Mouse (Mus musculus): ENCODE measurements around the gene Igll1. TPM values are rescaled to one million over a fixed set of nuclear protein-coding genes. Genes with fewer than 3 reads are reported as not detected.

The Igll1 gene
- not detected in 2 replicates for polyA plus RNA-seq (2014; fragmentation: Nextera tagmentation; extraction: Ambion mirVana)

DNA sequence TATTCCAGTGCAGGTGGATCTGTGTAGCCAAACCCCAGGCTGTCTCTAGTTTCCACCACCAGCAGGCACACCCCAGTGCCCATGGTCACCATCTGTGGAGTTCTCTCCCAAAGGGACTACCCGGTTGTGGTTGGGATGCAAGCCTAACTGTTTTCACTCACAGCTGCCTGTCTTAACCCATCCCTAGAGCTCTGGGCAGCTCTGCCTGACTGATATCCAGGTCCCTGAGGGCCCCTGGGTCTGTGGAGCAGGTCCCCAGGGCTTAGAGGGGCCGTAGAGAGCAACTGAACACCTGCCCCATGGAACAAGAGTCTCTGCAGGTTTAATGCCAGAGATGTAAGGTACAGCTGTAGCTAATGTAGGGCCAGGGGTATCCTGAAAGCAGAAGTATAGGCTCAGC, at the start of gene Igll1:
Gene Igll1 (minus strand): TSS at position 8 of the 400 bp plus-strand sequence.
- ATAC-seq (replicated peaks; ENCODE audit: low FRiP score) (no peak), DNase-seq (ENCODE audit: low spot score) (peak; percentile 19)
- H3K4me1 ChIP-seq (replicated peaks; ENCODE audit: control insufficient read depth, insufficient read depth, low read length) = no peaks in the 10 kb centered on the region
- H3K27me3 ChIP-seq (ENCODE audit: control insufficient read depth, insufficient read depth, low read length) = no peaks in the 10 kb centered on the region
- H3K4me2 ChIP-seq (ENCODE audit: low read depth, low read length, severe bottlenecking) = no peak within 1 kb of the TSS
- no peak within 1 kb of the TSS for H3K9ac ChIP-seq (ENCODE audit: low read length)
- H3K36me3 ChIP-seq (ENCODE audit: control insufficient read depth, insufficient read depth, low read length) = no peaks in the 10 kb centered on the region
- no peak within 1 kb of the TSS for H3K27ac ChIP-seq (ENCODE audit: low read depth, low read length)
- no peaks in the 10 kb centered on the region for H3K9me3 ChIP-seq (ENCODE audit: control insufficient read depth, low read length)
- no peak within 1 kb of the TSS for H3K4me3 ChIP-seq (ENCODE audit: low read depth, low read length)
- 71% methylated on average over 2 of the region's 2 CpGs for WGBS

DNA sequence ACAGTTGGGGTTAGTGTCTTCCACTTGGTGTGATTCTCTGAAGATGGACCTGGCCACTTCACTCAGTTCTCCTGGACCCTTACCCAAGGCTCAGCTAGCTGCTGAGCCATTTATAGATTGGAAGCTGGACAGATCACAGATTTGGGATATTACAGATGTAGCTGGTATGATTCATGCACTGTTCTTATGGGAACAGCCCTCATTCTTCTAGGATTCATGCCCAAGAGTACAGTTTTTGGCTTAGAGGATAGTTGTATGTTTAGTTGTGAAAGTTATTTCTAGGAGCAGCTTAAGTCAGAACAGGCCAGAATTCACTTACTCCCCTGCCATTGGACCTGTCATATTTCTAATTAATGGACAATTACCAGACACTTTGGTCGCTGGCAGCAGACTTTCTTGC, 49.7 kb upstream of the Igll1 start:
- Histone ChIP-seq H3K4me1 (replicated peaks; ENCODE audit: control insufficient read depth, insufficient read depth, low read length) (no peaks in the 10 kb centered on the region), H3K4me2 (ENCODE audit: low read depth, low read length, severe bottlenecking) (no peak overlapping the region), H3K36me3 (ENCODE audit: control insufficient read depth, insufficient read depth, low read length) (peaks cover 4% of the 10 kb centered on the region), H3K27ac (ENCODE audit: low read depth, low read length) (no peak overlapping the region), H3K27me3 (ENCODE audit: control insufficient read depth, insufficient read depth, low read length) (no peaks in the 10 kb centered on the region), H3K4me3 (ENCODE audit: low read depth, low read length) (no peak overlapping the region), H3K9me3 (ENCODE audit: control insufficient read depth, low read length) (no peaks in the 10 kb centered on the region), H3K9ac (ENCODE audit: low read length) (no peak overlapping the region)
- 88% methylated on average over 1 of the region's 1 CpGs for WGBS
- DNase-seq (ENCODE audit: low spot score) = no peak
- no peak for ATAC-seq (replicated peaks; ENCODE audit: low FRiP score)

DNA sequence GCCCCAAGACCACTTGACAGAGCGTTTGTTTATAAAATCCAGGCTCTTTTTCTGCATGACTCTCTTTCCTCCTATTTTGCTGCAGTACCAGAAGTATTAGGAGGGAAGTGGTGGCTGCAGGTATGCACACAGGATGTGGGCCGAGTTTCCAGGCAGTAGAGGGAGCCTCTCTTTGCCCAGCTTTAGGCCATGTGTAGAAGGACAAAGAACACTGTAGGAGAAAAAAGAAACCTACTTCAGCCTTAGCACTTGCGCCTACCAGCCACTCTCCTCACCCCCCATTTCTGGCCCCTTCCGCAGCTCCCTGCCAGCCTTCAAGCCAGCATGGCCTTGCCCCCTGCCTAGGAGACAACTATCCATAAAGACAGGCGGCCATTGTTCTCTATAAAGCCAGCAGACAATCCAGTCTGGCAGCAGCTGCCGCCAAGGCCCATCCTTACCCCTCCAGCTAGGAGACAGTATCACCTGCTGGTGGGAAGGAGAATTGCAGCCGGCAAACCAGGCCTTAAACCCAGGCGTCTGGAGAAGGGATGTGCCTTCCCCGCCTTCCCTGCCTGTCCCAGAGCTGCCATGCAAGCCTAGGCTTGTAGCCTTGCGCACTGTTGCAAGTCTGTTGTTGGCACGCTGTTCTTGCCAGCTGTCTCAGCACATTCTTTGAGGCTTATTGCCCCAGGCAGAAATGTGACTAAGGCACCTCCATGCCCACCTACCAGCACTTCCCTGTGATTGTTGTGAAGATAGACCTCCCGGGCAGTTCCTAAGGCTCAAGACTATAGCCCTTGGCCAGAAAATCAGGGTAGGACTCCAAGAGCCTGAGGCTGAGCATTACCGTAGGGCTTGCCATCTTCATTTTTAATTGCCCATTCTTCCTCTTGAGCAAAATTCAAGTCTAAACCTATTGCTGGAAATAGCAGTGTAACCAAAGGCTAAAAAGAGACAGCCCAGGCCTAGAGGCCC, 48.1 kb upstream of the Igll1 start:
- ATAC-seq (replicated peaks; ENCODE audit: low FRiP score) = peak; percentile 96
- Histone ChIP-seq H3K27ac (ENCODE audit: low read depth, low read length) (peak overlapping the region; percentile 37), H3K9ac (ENCODE audit: low read length) (peak overlapping the region; percentile 45), H3K4me3 (ENCODE audit: low read depth, low read length) (no peak overlapping the region), H3K27me3 (ENCODE audit: control insufficient read depth, insufficient read depth, low read length) (no peaks in the 10 kb centered on the region), H3K4me2 (ENCODE audit: low read depth, low read length, severe bottlenecking) (no peak overlapping the region), H3K9me3 (ENCODE audit: control insufficient read depth, low read length) (no peaks in the 10 kb centered on the region), H3K36me3 (ENCODE audit: control insufficient read depth, insufficient read depth, low read length) (no peaks in the 10 kb centered on the region; the same call in 1 of the 2 replicates), H3K4me1 (replicated peaks; ENCODE audit: control insufficient read depth, insufficient read depth, low read length) (no peaks in the 10 kb centered on the region)
- peak; percentile 89 for DNase-seq (ENCODE audit: low spot score)
- 33% methylated on average over 13 of the region's 13 CpGs for WGBS

DNA sequence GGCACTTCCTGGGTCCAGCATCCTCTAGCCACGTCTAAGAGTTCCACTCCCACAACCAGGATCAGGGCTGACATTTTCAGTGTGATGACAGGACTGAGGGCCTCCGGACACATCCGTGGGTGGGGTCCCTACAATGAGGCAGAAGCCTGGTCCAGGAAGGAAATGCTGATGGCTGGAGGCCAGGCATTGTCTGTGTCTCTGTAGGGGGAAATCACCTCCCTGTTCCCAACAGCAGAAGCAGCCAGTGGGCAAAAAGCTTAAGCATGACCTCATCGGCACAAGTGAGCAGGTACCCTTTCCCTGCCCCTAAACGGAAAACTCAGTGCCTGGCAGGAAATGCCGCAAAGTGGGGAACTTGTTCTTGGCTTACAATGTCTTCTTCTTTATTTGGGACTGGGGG, 44.0 kb upstream of the Igll1 start:
- no peak for ATAC-seq (replicated peaks; ENCODE audit: low FRiP score)
- H3K9ac ChIP-seq (ENCODE audit: low read length) = no peak overlapping the region
- no peaks in the 10 kb centered on the region for H3K27me3 ChIP-seq (ENCODE audit: control insufficient read depth, insufficient read depth, low read length)
- no peak overlapping the region for H3K27ac ChIP-seq (ENCODE audit: low read depth, low read length)
- H3K4me1 ChIP-seq (replicated peaks; ENCODE audit: control insufficient read depth, insufficient read depth, low read length) = no peaks in the 10 kb centered on the region
- H3K9me3 ChIP-seq (ENCODE audit: control insufficient read depth, low read length) = no peaks in the 10 kb centered on the region
- DNase-seq (ENCODE audit: low spot score) = no peak
- 86% methylated on average over 6 of the region's 6 CpGs for WGBS
- no peak overlapping the region for H3K4me2 ChIP-seq (ENCODE audit: low read depth, low read length, severe bottlenecking)
- no peaks in the 10 kb centered on the region; the same call in 1 of the 2 replicates for H3K36me3 ChIP-seq (ENCODE audit: control insufficient read depth, insufficient read depth, low read length)
- no peak overlapping the region for H3K4me3 ChIP-seq (ENCODE audit: low read depth, low read length)

DNA sequence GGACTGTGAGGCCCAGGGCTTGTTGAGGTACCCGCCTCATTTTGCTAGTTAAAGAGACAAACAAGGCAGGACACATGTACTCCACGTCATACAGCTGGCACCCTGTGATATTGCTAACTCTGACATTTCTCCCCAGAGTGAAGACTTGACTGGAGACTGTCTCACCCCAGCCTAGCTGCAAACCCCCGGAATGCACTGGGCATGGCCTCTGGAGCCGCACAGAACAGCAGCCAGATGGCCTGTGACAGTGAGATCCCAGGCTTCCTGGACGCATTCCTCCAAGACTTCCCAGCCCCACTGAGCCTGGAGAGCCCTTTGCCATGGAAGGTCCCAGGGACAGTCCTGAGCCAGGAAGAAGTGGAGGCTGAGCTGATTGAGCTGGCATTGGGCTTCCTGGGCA, 39.4 kb upstream of the Igll1 start:
- Histone ChIP-seq H3K9ac (ENCODE audit: low read length) (no peak overlapping the region), H3K4me1 (replicated peaks; ENCODE audit: control insufficient read depth, insufficient read depth, low read length) (no peaks in the 10 kb centered on the region), H3K27me3 (ENCODE audit: control insufficient read depth, insufficient read depth, low read length) (no peaks in the 10 kb centered on the region), H3K9me3 (ENCODE audit: control insufficient read depth, low read length) (no peaks in the 10 kb centered on the region), H3K27ac (ENCODE audit: low read depth, low read length) (no peak overlapping the region), H3K36me3 (ENCODE audit: control insufficient read depth, insufficient read depth, low read length) (no peaks in the 10 kb centered on the region), H3K4me3 (ENCODE audit: low read depth, low read length) (no peak overlapping the region), H3K4me2 (ENCODE audit: low read depth, low read length, severe bottlenecking) (no peak overlapping the region)
- no peak for DNase-seq (ENCODE audit: low spot score)
- no peak for ATAC-seq (replicated peaks; ENCODE audit: low FRiP score)
- WGBS = 87% methylated on average over 5 of the region's 5 CpGs

DNA sequence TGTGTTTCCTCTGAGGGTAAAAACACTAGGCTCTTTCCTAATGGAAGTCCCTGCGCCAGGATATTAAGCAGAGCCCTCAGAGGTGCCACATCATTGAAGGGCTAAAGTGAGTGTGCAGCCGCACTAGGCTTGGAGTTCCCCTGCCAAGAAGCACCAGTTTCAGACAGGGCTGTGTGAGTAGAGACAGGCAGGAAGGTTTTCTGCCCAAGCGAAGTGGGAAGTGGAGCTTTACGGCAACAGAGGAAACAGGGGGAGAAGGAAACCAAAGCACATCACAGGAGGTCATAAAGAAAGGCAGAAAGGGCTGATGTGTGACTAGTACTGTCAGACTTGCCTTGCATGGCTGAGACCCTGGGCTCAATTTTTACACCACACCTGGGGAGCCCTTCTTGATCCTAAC, 38.5 kb upstream of the Igll1 start:
- Histone ChIP-seq H3K27ac (ENCODE audit: low read depth, low read length) (no peak overlapping the region), H3K9ac (ENCODE audit: low read length) (no peak overlapping the region), H3K4me2 (ENCODE audit: low read depth, low read length, severe bottlenecking) (no peak overlapping the region), H3K27me3 (ENCODE audit: control insufficient read depth, insufficient read depth, low read length) (no peaks in the 10 kb centered on the region), H3K4me1 (replicated peaks; ENCODE audit: control insufficient read depth, insufficient read depth, low read length) (peaks cover under 1% of the 10 kb centered on the region), H3K4me3 (ENCODE audit: low read depth, low read length) (no peak overlapping the region), H3K36me3 (ENCODE audit: control insufficient read depth, insufficient read depth, low read length) (no peaks in the 10 kb centered on the region), H3K9me3 (ENCODE audit: control insufficient read depth, low read length) (no peaks in the 10 kb centered on the region)
- DNase-seq (ENCODE audit: low spot score) (no peak), ATAC-seq (replicated peaks; ENCODE audit: low FRiP score) (no peak)
- WGBS = 93% methylated on average over 4 of the region's 4 CpGs

DNA sequence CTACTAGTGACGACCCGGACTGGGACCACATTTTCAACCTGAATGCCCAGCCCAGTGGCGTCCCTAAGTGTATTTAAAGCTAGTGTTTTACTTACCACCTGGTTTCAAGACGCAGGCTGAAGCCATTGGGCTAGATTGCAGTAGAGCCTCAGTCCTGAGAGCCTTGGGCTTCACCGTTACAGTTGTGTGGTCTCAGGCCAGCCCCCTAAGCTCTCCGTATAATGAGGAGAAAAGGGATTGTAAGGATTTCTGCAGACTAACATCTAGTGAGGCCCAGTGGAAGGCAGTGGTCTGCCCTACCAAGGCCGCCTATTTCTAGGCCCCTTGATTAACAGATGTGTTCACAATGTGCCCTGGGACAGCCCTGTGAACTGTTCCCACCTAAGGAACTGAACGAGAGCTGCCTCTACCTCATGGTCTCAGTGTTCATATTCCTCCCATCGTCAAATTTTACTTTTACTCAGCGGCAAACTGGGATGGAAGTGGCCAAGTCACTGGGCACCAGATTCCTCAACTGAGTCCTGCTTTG, 33.3 kb upstream of the Igll1 start:
- Histone ChIP-seq H3K27ac (ENCODE audit: low read depth, low read length) (no peak overlapping the region), H3K4me3 (ENCODE audit: low read depth, low read length) (peak overlapping the region; percentile 42), H3K9ac (ENCODE audit: low read length) (peak overlapping the region; percentile 66), H3K36me3 (ENCODE audit: control insufficient read depth, insufficient read depth, low read length) (peaks cover 5% of the 10 kb centered on the region; the same call in 1 of the 2 replicates), H3K27me3 (ENCODE audit: control insufficient read depth, insufficient read depth, low read length) (no peaks in the 10 kb centered on the region), H3K4me1 (replicated peaks; ENCODE audit: control insufficient read depth, insufficient read depth, low read length) (peaks cover 8% of the 10 kb centered on the region), H3K4me2 (ENCODE audit: low read depth, low read length, severe bottlenecking) (peak overlapping the region; percentile 75), H3K9me3 (ENCODE audit: control insufficient read depth, low read length) (no peaks in the 10 kb centered on the region)
- DNase-seq (ENCODE audit: low spot score) (no peak), ATAC-seq (replicated peaks; ENCODE audit: low FRiP score) (peak; percentile 2; the same call in 1 of the 2 replicates)
- 34% methylated on average over 10 of the region's 10 CpGs for WGBS

DNA sequence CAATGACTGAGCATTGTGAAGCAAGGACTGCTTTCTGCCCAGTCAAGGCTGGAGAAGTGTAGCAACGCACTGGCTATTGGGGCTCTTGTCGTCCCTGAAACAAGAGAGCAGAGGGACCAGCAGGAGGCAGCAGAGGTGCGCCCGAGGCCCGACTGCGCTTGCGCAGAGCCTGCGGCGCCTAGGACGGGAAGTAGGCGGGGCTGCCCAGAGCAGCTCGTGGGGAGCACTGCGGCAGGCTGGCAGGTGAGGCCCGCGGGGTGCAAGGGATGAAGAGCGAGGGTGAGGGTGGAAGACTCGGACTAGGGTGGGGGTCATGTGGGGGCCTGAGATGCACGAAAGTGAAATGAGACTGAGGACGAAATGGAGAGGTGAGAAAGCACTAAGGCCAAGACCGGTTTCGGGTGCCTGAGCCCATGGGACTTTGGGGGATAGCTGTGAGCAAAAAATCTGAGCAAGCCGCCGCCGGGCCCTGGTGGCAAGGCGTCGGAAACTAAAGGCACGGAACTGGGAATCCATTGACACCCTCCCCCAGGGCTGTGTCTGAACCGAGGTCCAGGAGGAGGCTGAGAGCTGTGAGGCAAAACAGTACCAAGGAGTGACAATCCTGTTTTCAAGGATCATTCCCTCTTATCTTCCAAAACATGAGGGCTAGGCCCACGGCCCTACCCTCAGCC, 32.7 kb upstream of the Igll1 start, which contains the start of gene Ppm1f:
Gene Ppm1f (plus strand): TSS at position 88 of the 674 bp plus-strand sequence.
- 2% methylated on average over 29 of the region's 29 CpGs for WGBS
- DNase-seq (ENCODE audit: low spot score) (peak; percentile 97), ATAC-seq (replicated peaks; ENCODE audit: low FRiP score) (peak; percentile 95)
- H3K9ac ChIP-seq (ENCODE audit: low read length) = peak within 1 kb of the TSS; percentile 66
- H3K4me1 ChIP-seq (replicated peaks; ENCODE audit: control insufficient read depth, insufficient read depth, low read length) = peaks cover 8% of the 10 kb centered on the region
- peak within 1 kb of the TSS; percentile 75 for H3K4me2 ChIP-seq (ENCODE audit: low read depth, low read length, severe bottlenecking)
- H3K27me3 ChIP-seq (ENCODE audit: control insufficient read depth, insufficient read depth, low read length) = no peaks in the 10 kb centered on the region
- H3K36me3 ChIP-seq (ENCODE audit: control insufficient read depth, insufficient read depth, low read length) = peaks cover 6% of the 10 kb centered on the region; the same call in 1 of the 2 replicates
- H3K4me3 ChIP-seq (ENCODE audit: low read depth, low read length) = peak within 1 kb of the TSS; percentile 42
- H3K27ac ChIP-seq (ENCODE audit: low read depth, low read length) = 0 out of 2 replicates have a peak within 1 kb of the TSS, but pooled peaks have one; percentile 50
- H3K9me3 ChIP-seq (ENCODE audit: control insufficient read depth, low read length) = no peaks in the 10 kb centered on the region
